In genomic region chr3:84154721-84155141, GRCm38 (mm10) we compare ENCODE assay signal across 8 mouse cellular contexts. TPM values are rescaled to one million over a fixed set of nuclear protein-coding genes. Genes with fewer than 3 reads are reported as not detected.
A peak's percentile ranks its signal among the peaks of the same experiment; 100 is the strongest.
DNase-seq lines count a peak whose midpoint lies in the region; ATAC-seq and TF ChIP-seq lines count a peak whose summit lies in the region.

No protein-coding gene starts in this region.

- no peak for TF ChIP-seq POLR2A in myocyte (IDR thresholded peaks at IDR 0.05; ENCODE audit: insufficient read length, low read depth)

- H3K4me1 ChIP-seq in kidney, embryonic 15.5 days: peaks cover 16% of the 10 kb centered on the region
- peaks cover 10% of the 10 kb centered on the region; the same call in 1 of the 2 replicates for H3K4me1 ChIP-seq in embryonic facial prominence, embryonic 12.5 days
- peaks cover 9% of the 10 kb centered on the region for H3K4me1 ChIP-seq in intestine, embryonic 16.5 days (ENCODE audit: control insufficient read depth, insufficient read depth, low read length)

- no peaks in the 10 kb centered on the region for H3K27me3 ChIP-seq in kidney, embryonic 15.5 days
- no peaks in the 10 kb centered on the region for H3K27me3 ChIP-seq in embryonic facial prominence, embryonic 12.5 days
- H3K27me3 ChIP-seq in intestine, embryonic 16.5 days (replicated peaks; ENCODE audit: control insufficient read depth, insufficient read depth, low read length): no peaks in the 10 kb centered on the region
- no peaks in the 10 kb centered on the region for H3K27me3 ChIP-seq in myocyte (ENCODE audit: control insufficient read depth, insufficient read depth, insufficient read length)

- ATAC-seq in kidney, embryonic 15.5 days (replicated peaks; ENCODE audit: low FRiP score): no peak
- no peak for ATAC-seq in embryonic facial prominence, embryonic 12.5 days (ENCODE audit: insufficient number of reproducible peaks, insufficient read depth, low FRiP score, low TSS enrichment)
- no peak for ATAC-seq in intestine, embryonic 16.5 days

- DNase-seq in kidney, postnatal 10 days: no peak
- no peak for DNase-seq in layer of hippocampus, adult 2 months (ENCODE audit: low spot score in 2 of 2)
- DNase-seq in adrenal gland, postnatal 36 days: no peak
- DNase-seq in left cerebral cortex, postnatal 10 days (ENCODE audit: extremely low spot score in 1 of 2, low spot score in 2 of 2): no peak

- no peaks in the 10 kb centered on the region for H3K79me2 ChIP-seq in myocyte (ENCODE audit: control insufficient read depth, insufficient read depth)

- intact Hi-C loops in left cerebral cortex, postnatal 10 days (cut with DNase I): loop anchor here (10.0 kb wide), 3 partner anchors 110 to 240 kb away; partner anchors contain the start of gene Tmem131l

- H3K9me3 ChIP-seq in kidney, embryonic 15.5 days (replicated peaks): 0 out of 2 replicates have a peak, but pooled peaks cover 1% of the 10 kb centered on the region
- H3K9me3 ChIP-seq in embryonic facial prominence, embryonic 12.5 days: no peaks in the 10 kb centered on the region
- no peaks in the 10 kb centered on the region for H3K9me3 ChIP-seq in intestine, embryonic 16.5 days (ENCODE audit: control insufficient read depth, low read length)

- H3K4me2 ChIP-seq in kidney, embryonic 15.5 days: peak overlapping the region; percentile 100
- H3K4me2 ChIP-seq in embryonic facial prominence, embryonic 12.5 days (replicated peaks): peak overlapping the region; percentile 84
- peak overlapping the region; percentile 98 for H3K4me2 ChIP-seq in intestine, embryonic 16.5 days (ENCODE audit: low read depth, low read length)
- H3K4me2 ChIP-seq in myocyte (ENCODE audit: low read depth): peak overlapping the region; percentile 3

- 0 out of 2 replicates have a peak, but pooled peaks cover 2% of the 10 kb centered on the region for H3K36me3 ChIP-seq in kidney, embryonic 15.5 days
- no peaks in the 10 kb centered on the region for H3K36me3 ChIP-seq in embryonic facial prominence, embryonic 12.5 days
- H3K36me3 ChIP-seq in intestine, embryonic 16.5 days (ENCODE audit: control insufficient read depth, insufficient read depth, low read length): no peaks in the 10 kb centered on the region
- no peaks in the 10 kb centered on the region for H3K36me3 ChIP-seq in myocyte (ENCODE audit: control insufficient read depth, insufficient read depth)

- H3K9ac ChIP-seq in kidney, embryonic 15.5 days: no peak overlapping the region
- H3K9ac ChIP-seq in embryonic facial prominence, embryonic 12.5 days: peak overlapping the region; percentile 60; the same call in 1 of the 2 replicates
- H3K9ac ChIP-seq in intestine, embryonic 16.5 days (ENCODE audit: low read depth, low read length): no peak overlapping the region

- no peak overlapping the region for H3ac ChIP-seq in myocyte (ENCODE audit: control insufficient read depth, insufficient read length)

- TF ChIP-seq CTCF in layer of hippocampus, adult 2 months (conservative IDR thresholded peaks at IDR 0.05): no peak

- H3K4me3 ChIP-seq in kidney, embryonic 15.5 days (replicated peaks): peak overlapping the region; percentile 62
- peak overlapping the region; percentile 51 for H3K4me3 ChIP-seq in embryonic facial prominence, embryonic 12.5 days
- H3K4me3 ChIP-seq in intestine, embryonic 16.5 days (ENCODE audit: low read length): peak overlapping the region; percentile 65
- H3K4me3 ChIP-seq in myocyte: peak overlapping the region; percentile 12
- H3K4me3 ChIP-seq in layer of hippocampus, adult 2 months: no peak overlapping the region

- H3K27ac ChIP-seq in kidney, embryonic 15.5 days: no peak overlapping the region
- H3K27ac ChIP-seq in embryonic facial prominence, embryonic 12.5 days: no peak overlapping the region
- no peak overlapping the region for H3K27ac ChIP-seq in intestine, embryonic 16.5 days (ENCODE audit: low read length)
- H3K27ac ChIP-seq in layer of hippocampus, adult 2 months: no peak overlapping the region

- WGBS in kidney, embryonic 15.5 days: 7% methylated on average over 12 of the region's 12 CpGs
- WGBS in embryonic facial prominence, embryonic 12.5 days: 7% methylated on average over 12 of the region's 12 CpGs
- 12% methylated on average over 12 of the region's 12 CpGs for WGBS in intestine, embryonic 16.5 days

TF ChIP-seq in myocyte, 11 proteins besides CTCF, POLR2A, EP300 and RAD21:
- no peak for TF ChIP-seq USF1 (IDR thresholded peaks at IDR 0.05; ENCODE audit: low read depth)
- no peak for TF ChIP-seq TCF3 (IDR thresholded peaks at IDR 0.05; ENCODE audit: insufficient read length, low read depth)
- no peak for TF ChIP-seq POLR2AphosphoS2 (IDR thresholded peaks at IDR 0.05; ENCODE audit: insufficient read length, low read depth)
- no peak for TF ChIP-seq REST (IDR thresholded peaks at IDR 0.05; ENCODE audit: insufficient read depth, insufficient read length)
- TF ChIP-seq MYOD1 (IDR thresholded peaks at IDR 0.05; ENCODE audit: control insufficient read depth in 1 of 3, insufficient read length in 2 of 3, low read depth in 2 of 3): no peak
- no peak for TF ChIP-seq MYOG (IDR thresholded peaks at IDR 0.05; ENCODE audit: control insufficient read depth in 1 of 3, insufficient read depth in 1 of 3, insufficient read length in 2 of 3, low read depth in 2 of 3)

RNA-seq across cellular contexts. Expression of gene Mnd1, which starts 0.9 kb away (rescaled TPM):
- polyA plus RNA-seq in kidney, embryonic 15.5 days (2015; fragmentation: Nextera tagmentation; extraction: Ambion mirVana): 17.5 and 18.0 TPM in 2 replicates
- 14.4 and 15.7 TPM in 2 replicates for polyA plus RNA-seq in embryonic facial prominence, embryonic 12.5 days (2016; fragmentation: Nextera tagmentation; extraction: Ambion mirVana)
- polyA plus RNA-seq in intestine, embryonic 16.5 days (2015; fragmentation: Nextera tagmentation; extraction: Ambion mirVana): 8.0 and 9.9 TPM in 2 replicates
- polyA plus RNA-seq in myocyte (2012; fragmentation: generic; extraction: Trizol): 7.7 TPM
- 1 to 10 TPM; 1.8 to 2.9 TPM for total RNA-seq in layer of hippocampus, adult 2 months (2021)
- total RNA-seq in adrenal gland, postnatal 36 days (2021): 10 to 100 TPM; 13.1 to 16.0 TPM
- 1 to 10 TPM; 1.9 to 3.4 TPM for total RNA-seq in left cerebral cortex, postnatal 10 days (2021)

RNA-seq across cellular contexts. Expression of gene Gm6525, which starts 19.2 kb away (rescaled TPM):
- polyA plus RNA-seq in kidney, embryonic 15.5 days (2015; fragmentation: Nextera tagmentation; extraction: Ambion mirVana): 0.51 and 1.1 TPM in 2 replicates
- polyA plus RNA-seq in embryonic facial prominence, embryonic 12.5 days (2016; fragmentation: Nextera tagmentation; extraction: Ambion mirVana): 0.97 and 1.00 TPM in 2 replicates
- polyA plus RNA-seq in intestine, embryonic 16.5 days (2015; fragmentation: Nextera tagmentation; extraction: Ambion mirVana): 1.2 and 1.4 TPM in 2 replicates
- polyA plus RNA-seq in myocyte (2012; fragmentation: generic; extraction: Trizol): 0.12 TPM
- total RNA-seq in layer of hippocampus, adult 2 months (2021): not detected
- total RNA-seq in adrenal gland, postnatal 36 days (2021): under 1 TPM in 1 of 2 experiments, not detected in 1; 0.50 TPM
- not detected for total RNA-seq in left cerebral cortex, postnatal 10 days (2021)

Comparison
In these comparisons a context has a peak if more than half of its experiments do, and no peak if none do; other contexts are left out.
1. H3K4me2 ChIP-seq: peak in every context shown above with its lines; median percentile 100 in kidney, embryonic 15.5 days; 98 in intestine, embryonic 16.5 days; 84 in embryonic facial prominence, embryonic 12.5 days; 3 in myocyte.